In the genomic region with DNA sequence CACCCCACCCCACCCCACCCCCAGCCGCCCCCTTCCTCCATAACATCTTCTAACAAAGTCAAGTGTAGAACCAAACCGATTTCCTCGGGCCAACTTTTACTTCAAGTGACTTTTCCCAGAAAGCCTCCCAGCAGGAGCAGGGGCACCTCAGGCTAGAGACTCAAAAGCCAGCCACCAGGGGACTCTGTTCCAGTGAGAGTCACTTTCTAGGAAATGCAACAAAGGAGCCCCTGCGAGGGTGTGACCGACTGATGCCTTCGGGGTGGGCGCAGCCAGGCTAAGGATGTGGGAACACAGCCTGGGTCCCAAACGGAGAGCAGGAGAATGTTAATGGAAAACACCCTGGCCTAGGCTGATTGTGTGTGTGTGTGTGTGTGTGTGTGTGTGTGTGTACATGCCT, we compare ENCODE assay signal across 17 mouse cellular contexts. TPM values are rescaled to one million over a fixed set of nuclear protein-coding genes. Genes with fewer than 3 reads are reported as not detected.
A peak's percentile ranks its signal among the peaks of the same experiment; 100 is the strongest.
DNase-seq lines count a peak whose midpoint lies in the region; ATAC-seq and TF ChIP-seq lines count a peak whose summit lies in the region.
"Had no signal": no experiment of that assay in that cellular context is flagged by ENCODE, and none has a peak within 500 bp of the region (broad histone marks: within the 10 kb centered on the region; RNA-seq: fewer than 3 reads in every experiment).

No protein-coding gene starts in this region.

- in situ Hi-C loops in ES-E14 (cut with MboI; ENCODE audit: low sequenced_read_pairs in 2 of 2, unreplicated experiment in 2 of 2) = no loop called here

- H3K9me3 ChIP-seq in intestine, postnatal 0 days (ENCODE audit: control insufficient read depth) = no peaks in the 10 kb centered on the region
- H3K9me3 ChIP-seq in intestine, embryonic 16.5 days (ENCODE audit: control insufficient read depth, low read length) = no peaks in the 10 kb centered on the region
- H3K9me3 ChIP-seq in ES-Bruce4 (replicated peaks; ENCODE audit: control insufficient read depth, insufficient read depth, low read length, poor library complexity, severe bottlenecking) = no peaks in the 10 kb centered on the region
- H3K9me3 ChIP-seq in ES-E14 (ENCODE audit: control insufficient read depth, insufficient read depth, low read depth, low read length) = no peaks in the 10 kb centered on the region
- no peaks in the 10 kb centered on the region for H3K9me3 ChIP-seq in stomach, postnatal 0 days (ENCODE audit: control insufficient read depth, low read length)
- H3K9me3 ChIP-seq: forebrain, embryonic 15.5 days; heart, embryonic 15.5 days had no signal

- TF ChIP-seq EP300 in ES-Bruce4 (IDR thresholded peaks at IDR 0.05; ENCODE audit: insufficient read depth, low read depth, low read length) = no peak
- no peak for TF ChIP-seq EP300 in stomach, postnatal 0 days (optimal IDR thresholded peaks at IDR 0.05)

- H3K4me3 ChIP-seq in intestine, postnatal 0 days (ENCODE audit: low read depth, low read length) = no peak overlapping the region
- no peak overlapping the region for H3K4me3 ChIP-seq in intestine, embryonic 16.5 days (ENCODE audit: low read length)
- H3K4me3 ChIP-seq in ES-Bruce4 (ENCODE audit: low read depth, low read length) (no peak overlapping the region), ES-E14 (ENCODE audit: insufficient read depth in 1 of 2, low read depth in 1 of 2, low read length in 2 of 2, poor library complexity in 1 of 2, severe bottlenecking in 1 of 2) (no peak overlapping the region)
- no peak overlapping the region for H3K4me3 ChIP-seq in stomach, postnatal 0 days (ENCODE audit: low read depth, low read length)
- H3K4me3 ChIP-seq: forebrain, embryonic 15.5 days; heart, adult 2 months; heart, embryonic 15.5 days had no signal

- H3K27ac ChIP-seq in intestine, postnatal 0 days (ENCODE audit: low read depth, low read length) = no peak overlapping the region
- no peak overlapping the region for H3K27ac ChIP-seq in intestine, embryonic 16.5 days (ENCODE audit: low read length)
- H3K27ac ChIP-seq in ES-Bruce4 (ENCODE audit: insufficient read depth, low read length) (no peak overlapping the region), ES-E14 (ENCODE audit: insufficient read depth, low read depth, low read length, poor library complexity, severe bottlenecking) (no peak overlapping the region; the same call in 1 of the 2 replicates)
- no peak overlapping the region for H3K27ac ChIP-seq in stomach, postnatal 0 days (replicated peaks)
- H3K27ac ChIP-seq: forebrain, embryonic 15.5 days; heart, adult 2 months; heart, embryonic 15.5 days had no signal

- WGBS in intestine, postnatal 0 days = 50% methylated on average over 8 of the region's 8 CpGs
- 56% methylated on average over 8 of the region's 8 CpGs for WGBS in intestine, embryonic 16.5 days
- 42% methylated on average over 8 of the region's 8 CpGs for WGBS in stomach, postnatal 0 days

- peak; percentile 31 for TF ChIP-seq CTCF in intestine, postnatal 0 days (IDR thresholded peaks at IDR 0.05; ENCODE audit: low read depth)
- no peak for TF ChIP-seq CTCF in ES-Bruce4 (IDR thresholded peaks at IDR 0.05; ENCODE audit: low read depth, low read length)
- TF ChIP-seq CTCF in stomach, postnatal 0 days (IDR thresholded peaks at IDR 0.05; ENCODE audit: low read depth) = peak; percentile 49

- 0 out of 2 replicates have a peak, but pooled peaks cover 3% of the 10 kb centered on the region for H3K27me3 ChIP-seq in intestine, postnatal 0 days (replicated peaks; ENCODE audit: control insufficient read depth, insufficient read depth, low read length)
- H3K27me3 ChIP-seq in intestine, embryonic 16.5 days (replicated peaks; ENCODE audit: control insufficient read depth, insufficient read depth, low read length) = no peaks in the 10 kb centered on the region; the same call in 1 of the 2 replicates
- no peaks in the 10 kb centered on the region for H3K27me3 ChIP-seq in ES-Bruce4 (ENCODE audit: control insufficient read depth, insufficient read depth, low read length, poor library complexity, severe bottlenecking)
- no peaks in the 10 kb centered on the region for H3K27me3 ChIP-seq in stomach, postnatal 0 days (ENCODE audit: control insufficient read depth, insufficient read depth, low read length)
- H3K27me3 ChIP-seq: forebrain, embryonic 15.5 days had no signal

- DNase-seq in ES-E14 (ENCODE audit: low read depth, low spot score) = peak; percentile 60
- no peak for DNase-seq in stomach, postnatal 0 days (ENCODE audit: low spot score)
- DNase-seq: adrenal gland, adult 2 months; adrenal gland, postnatal 25 days; cerebellum, adult 18-20 months; cerebellum, adult 9-11 months; gastrocnemius, postnatal 10 days; heart, adult 2 months had no signal

- no peak for TF ChIP-seq POLR2A in ES-Bruce4 (IDR thresholded peaks at IDR 0.05; ENCODE audit: insufficient read depth, low read length)

- no peak for ATAC-seq in intestine, postnatal 0 days
- ATAC-seq in intestine, embryonic 16.5 days = no peak
- no peak for ATAC-seq in stomach, postnatal 0 days (ENCODE audit: low FRiP score, low TSS enrichment)
- no peak for ATAC-seq in megakaryocyte progenitor cell, adult 5-6 weeks (replicated peaks; ENCODE audit: poor library complexity)
- ATAC-seq: forebrain, embryonic 15.5 days; hindbrain, embryonic 16.5 days; inflammation-experienced regulatory T-cells, adult 6 months had no signal

- H3K4me1 ChIP-seq in intestine, postnatal 0 days (replicated peaks; ENCODE audit: control insufficient read depth, insufficient read depth, low read length) = no peaks in the 10 kb centered on the region
- no peaks in the 10 kb centered on the region for H3K4me1 ChIP-seq in intestine, embryonic 16.5 days (ENCODE audit: control insufficient read depth, insufficient read depth, low read length)
- H3K4me1 ChIP-seq in ES-Bruce4 (ENCODE audit: control insufficient read depth, insufficient read depth, low read length) (peaks cover 1% of the 10 kb centered on the region), ES-E14 (ENCODE audit: control insufficient read depth in 2 of 2, insufficient read depth in 2 of 2, low read length in 2 of 2, poor library complexity in 1 of 2) (0 out of 4 replicates have a peak, but pooled peaks cover 0 to 2% of the 10 kb centered on the region in 2 experiments)
- no peaks in the 10 kb centered on the region for H3K4me1 ChIP-seq in stomach, postnatal 0 days (replicated peaks; ENCODE audit: control insufficient read depth, insufficient read depth)
- H3K4me1 ChIP-seq: forebrain, embryonic 15.5 days had no signal

- no peaks in the 10 kb centered on the region for H3K36me3 ChIP-seq in intestine, postnatal 0 days (ENCODE audit: control insufficient read depth, insufficient read depth)
- H3K36me3 ChIP-seq in intestine, embryonic 16.5 days (ENCODE audit: control insufficient read depth, insufficient read depth, low read length) = no peaks in the 10 kb centered on the region
- H3K36me3 ChIP-seq in ES-Bruce4 (ENCODE audit: control insufficient read depth, insufficient read depth, low read length, poor library complexity, severe bottlenecking) (no peaks in the 10 kb centered on the region), ES-E14 (ENCODE audit: control insufficient read depth, insufficient read depth, low read length, poor library complexity, severe bottlenecking) (no peaks in the 10 kb centered on the region)
- no peaks in the 10 kb centered on the region for H3K36me3 ChIP-seq in stomach, postnatal 0 days (ENCODE audit: control insufficient read depth, insufficient read depth, low read length)
- H3K36me3 ChIP-seq: forebrain, embryonic 15.5 days; heart, embryonic 15.5 days had no signal

- no peak overlapping the region for H3K9ac ChIP-seq in intestine, postnatal 0 days (ENCODE audit: low read depth, low read length)
- H3K9ac ChIP-seq in intestine, embryonic 16.5 days (ENCODE audit: low read depth, low read length) = no peak overlapping the region
- H3K9ac ChIP-seq in ES-Bruce4 (ENCODE audit: low read depth, poor library complexity, severe bottlenecking) = 0 out of 2 replicates have a peak overlapping the region, but pooled peaks have one; percentile 21
- H3K9ac ChIP-seq in ES-E14 (ENCODE audit: insufficient read depth, low read depth, low read length, poor library complexity, severe bottlenecking) = no peak overlapping the region
- H3K9ac ChIP-seq in stomach, postnatal 0 days (ENCODE audit: low read length) = no peak overlapping the region
- H3K9ac ChIP-seq: forebrain, embryonic 15.5 days; heart, embryonic 15.5 days had no signal

- no peak overlapping the region for H3K4me2 ChIP-seq in intestine, postnatal 0 days (replicated peaks; ENCODE audit: low read depth)
- H3K4me2 ChIP-seq in intestine, embryonic 16.5 days (ENCODE audit: low read depth, low read length) = no peak overlapping the region
- H3K4me2 ChIP-seq in stomach, postnatal 0 days (replicated peaks; ENCODE audit: low read depth) = no peak overlapping the region
- H3K4me2 ChIP-seq: forebrain, embryonic 15.5 days; heart, embryonic 11.5 days; heart, embryonic 15.5 days had no signal

TF ChIP-seq in ES-E14, 5 proteins besides CTCF, POLR2A, EP300 and RAD21:
- TF ChIP-seq ZNF384 (IDR thresholded peaks at IDR 0.05; ENCODE audit: low read depth, low read length) = no peak
- no peak for TF ChIP-seq ZC3H11A (IDR thresholded peaks at IDR 0.05; ENCODE audit: borderline replicate concordance, low read depth, low read length)
- TF ChIP-seq MAFK (IDR thresholded peaks at IDR 0.05; ENCODE audit: insufficient read depth, low read depth, low read length) = no peak

RNA-seq across cellular contexts. Expression of gene Ptpn1, which starts 26.3 kb away (rescaled TPM):
- 30.5 and 33.5 TPM in 2 replicates for polyA plus RNA-seq in intestine, postnatal 0 days (2015; fragmentation: Nextera tagmentation; extraction: Ambion mirVana)
- 37.7 and 45.5 TPM in 2 replicates for polyA plus RNA-seq in intestine, embryonic 16.5 days (2015; fragmentation: Nextera tagmentation; extraction: Ambion mirVana)
- polyA plus RNA-seq in ES-Bruce4 (2011; ENCODE audit: insufficient read depth, insufficient read length, low read depth, missing spikeins) = 45.3 and 51.3 TPM in 2 replicates
- 31.1 and 39.9 TPM in 2 replicates for total RNA-seq in ES-E14 (2012; rRNA removed)
- 51.1 and 51.3 TPM in 2 replicates for polyA plus RNA-seq in stomach, postnatal 0 days (2015; fragmentation: Nextera tagmentation; extraction: Ambion mirVana)
- 13.8 and 15.8 TPM in 2 replicates for total RNA-seq in megakaryocyte progenitor cell, adult 5-6 weeks (2015)
- total RNA-seq in megakaryocyte progenitor cell, adult 5-6 weeks (2017) = 58.4 and 65.8 TPM in 2 replicates
